Mouse (Mus musculus) limb, embryonic 10.5 days (tissue): ENCODE data around the gene Gzma. TPM values are rescaled to one million over a fixed set of nuclear protein-coding genes. Genes with fewer than 3 reads are reported as not detected.

Experiments
- DNase-seq: peaks from one replicate; pipeline ENCODE4 v3.0.0-alpha.2; 2017; ENCODE audit warnings: low spot score
- H3K27ac ChIP-seq: fragments of 300-500 bp; sonication (generic); 2 replicates; pipeline ENCODE4 v1.5.1; 2016; ENCODE audit warnings: mild to moderate bottlenecking
- H3K27me3 ChIP-seq: fragments of 300-500 bp; sonication (generic); 2 replicates; pipeline ENCODE4 v1.6.1; 2016; ENCODE audit warnings: low read depth, mild to moderate bottlenecking; ENCODE audit not compliant: poor library complexity, severe bottlenecking
- H3K36me3 ChIP-seq: fragments of 300-500 bp; sonication (generic); 2 replicates; pipeline ENCODE4 v1.6.1; 2016; ENCODE audit warnings: mild to moderate bottlenecking, moderate library complexity
- H3K4me1 ChIP-seq: fragments of 300-500 bp; sonication (generic); 2 replicates; pipeline ENCODE4 v1.6.1; 2016
- H3K4me3 ChIP-seq: fragments of 300-500 bp; sonication (generic); 2 replicates; pipeline ENCODE4 v1.5.1; 2016; ENCODE audit warnings: mild to moderate bottlenecking, moderate library complexity
- H3K9me3 ChIP-seq: fragments of 300-500 bp; sonication (generic); replicated peaks from 2 replicates; pipeline ENCODE4 v1.6.1; 2016; ENCODE audit warnings: mild to moderate bottlenecking
- WGBS: fragments of 180-500 bp; shearing (Covaris S2); methylation state at CpG from one replicate; pipeline ENCODE4 v1.1.7; 2016; 5-methylcytosine and 5-hydroxymethylcytosine counted together
- polyA plus RNA-seq: library from polyadenylated mRNA; unstranded; fragments of >200 nt; fragmentation: Nextera tagmentation; extraction: Ambion mirVana; gene quantifications from 2 replicates; pipeline ENCODE4 v1.2.1, GENCODE M21; 2016

Gzma gene
- not detected in 2 replicates for polyA plus RNA-seq

- no peak within 1 kb of the TSS for H3K27ac ChIP-seq
- H3K4me3 ChIP-seq, result no peak within 1 kb of the TSS
- WGBS, result 93% methylated on average over 6 of the region's 6 CpGs
- no peaks in the 10 kb centered on the region for H3K9me3 ChIP-seq
- no peaks in the 10 kb centered on the region for H3K36me3 ChIP-seq
- no peaks in the 10 kb centered on the region for H3K27me3 ChIP-seq
- DNase-seq, result no peak
- H3K4me1 ChIP-seq, result no peaks in the 10 kb centered on the region
Measured at GRCm38 (mm10) chr13:113100879-113101278, at the start of gene Gzma. Gzma (minus strand) TSS chr13:113100981.

GRCm38 (mm10) chr13:113139597-113139996 is 38.8 kb upstream of the Gzma start:
- Histone ChIP-seq H3K9me3 (no peaks in the 10 kb centered on the region), H3K4me3 (no peak overlapping the region), H3K27ac (no peak overlapping the region), H3K36me3 (no peaks in the 10 kb centered on the region), H3K4me1 (peaks cover 2% of the 10 kb centered on the region; the same call in 1 of the 2 replicates), H3K27me3 (no peaks in the 10 kb centered on the region)
- 94% methylated on average over 1 of the region's 1 CpGs for WGBS
- no peak for DNase-seq

- no peak overlapping the region for H3K27ac ChIP-seq
- no peaks in the 10 kb centered on the region for H3K27me3 ChIP-seq
- WGBS, result 98% methylated on average over 1 of the region's 1 CpGs
- peak; percentile 14 for DNase-seq
- H3K9me3 ChIP-seq, result no peaks in the 10 kb centered on the region
- no peak overlapping the region for H3K4me3 ChIP-seq
- H3K4me1 ChIP-seq, result no peaks in the 10 kb centered on the region
- no peaks in the 10 kb centered on the region for H3K36me3 ChIP-seq
Measured at GRCm38 (mm10) chr13:113129974-113130373, 29.2 kb upstream of the Gzma start.

- H3K36me3 ChIP-seq, result no peaks in the 10 kb centered on the region
- 90% methylated on average over 14 of the region's 14 CpGs for WGBS
- H3K27ac ChIP-seq, result no peak overlapping the region
- no peaks in the 10 kb centered on the region for H3K27me3 ChIP-seq
- no peaks in the 10 kb centered on the region for H3K9me3 ChIP-seq
- peaks cover 7% of the 10 kb centered on the region for H3K4me1 ChIP-seq
- DNase-seq, result no peak
- no peak overlapping the region for H3K4me3 ChIP-seq
Measured at GRCm38 (mm10) chr13:113121326-113121725, 20.5 kb upstream of the Gzma start.

GRCm38 (mm10) chr13:113120324-113121237 is 19.8 kb upstream of the Gzma start:
- H3K9me3 ChIP-seq, result no peaks in the 10 kb centered on the region
- no peaks in the 10 kb centered on the region for H3K27me3 ChIP-seq
- peaks cover 7% of the 10 kb centered on the region for H3K4me1 ChIP-seq
- no peaks in the 10 kb centered on the region for H3K36me3 ChIP-seq
- H3K27ac ChIP-seq, result no peak overlapping the region
- WGBS, result 92% methylated on average over 17 of the region's 17 CpGs
- H3K4me3 ChIP-seq, result no peak overlapping the region
- peak; percentile 21 for DNase-seq

- Histone ChIP-seq H3K36me3 (no peaks in the 10 kb centered on the region), H3K4me1 (peaks cover 4% of the 10 kb centered on the region), H3K27ac (no peak overlapping the region), H3K4me3 (no peak overlapping the region), H3K27me3 (no peaks in the 10 kb centered on the region), H3K9me3 (no peaks in the 10 kb centered on the region)
- DNase-seq, result no peak
- 99% methylated on average over 4 of the region's 4 CpGs for WGBS
Measured at GRCm38 (mm10) chr13:113118977-113119376, 18.2 kb upstream of the Gzma start.

- no peak for DNase-seq
- Histone ChIP-seq H3K4me3 (no peak overlapping the region), H3K4me1 (no peaks in the 10 kb centered on the region), H3K36me3 (no peaks in the 10 kb centered on the region), H3K9me3 (no peaks in the 10 kb centered on the region), H3K27me3 (no peaks in the 10 kb centered on the region), H3K27ac (no peak overlapping the region)
- 92% methylated on average over 10 of the region's 10 CpGs for WGBS
Measured at GRCm38 (mm10) chr13:113104759-113105158, 4.0 kb upstream of the Gzma start.

GRCm38 (mm10) chr13:113101804-113102203 is 1.0 kb upstream of the Gzma start:
- no peaks in the 10 kb centered on the region for H3K27me3 ChIP-seq
- H3K4me3 ChIP-seq, result no peak overlapping the region
- H3K9me3 ChIP-seq, result no peaks in the 10 kb centered on the region
- H3K27ac ChIP-seq, result no peak overlapping the region
- H3K36me3 ChIP-seq, result no peaks in the 10 kb centered on the region
- no peak for DNase-seq
- no peaks in the 10 kb centered on the region for H3K4me1 ChIP-seq
- 76% methylated on average over 10 of the region's 10 CpGs for WGBS

- H3K4me1 ChIP-seq, result no peaks in the 10 kb centered on the region
- no peak overlapping the region for H3K4me3 ChIP-seq
- H3K27me3 ChIP-seq, result no peaks in the 10 kb centered on the region
- no peaks in the 10 kb centered on the region for H3K9me3 ChIP-seq
- no peak overlapping the region for H3K27ac ChIP-seq
- DNase-seq, result no peak
- no peaks in the 10 kb centered on the region for H3K36me3 ChIP-seq
- 88% methylated on average over 2 of the region's 2 CpGs for WGBS
Measured at GRCm38 (mm10) chr13:113098406-113098805, 2.4 kb downstream of the Gzma start.

- WGBS, result 84% methylated on average over 3 of the region's 3 CpGs
- Histone ChIP-seq H3K36me3 (no peaks in the 10 kb centered on the region), H3K4me1 (no peaks in the 10 kb centered on the region), H3K9me3 (no peaks in the 10 kb centered on the region), H3K27ac (no peak overlapping the region), H3K27me3 (no peaks in the 10 kb centered on the region), H3K4me3 (no peak overlapping the region)
- no peak for DNase-seq
Measured at GRCm38 (mm10) chr13:113097011-113097410, 3.8 kb downstream of the Gzma start.

- no peak overlapping the region for H3K4me3 ChIP-seq
- H3K4me1 ChIP-seq, result no peaks in the 10 kb centered on the region
- no peaks in the 10 kb centered on the region for H3K27me3 ChIP-seq
- H3K36me3 ChIP-seq, result no peaks in the 10 kb centered on the region
- H3K9me3 ChIP-seq, result no peaks in the 10 kb centered on the region
- DNase-seq, result no peak
- H3K27ac ChIP-seq, result no peak overlapping the region
- 62% methylated on average over 1 of the region's 1 CpGs for WGBS
Measured at GRCm38 (mm10) chr13:113094618-113095017, 6.2 kb downstream of the Gzma start.

GRCm38 (mm10) chr13:113090489-113090888 is 10.3 kb downstream of the Gzma start:
- Histone ChIP-seq H3K9me3 (no peaks in the 10 kb centered on the region), H3K27me3 (no peaks in the 10 kb centered on the region), H3K4me1 (no peaks in the 10 kb centered on the region), H3K36me3 (no peaks in the 10 kb centered on the region), H3K4me3 (no peak overlapping the region), H3K27ac (no peak overlapping the region)
- no peak for DNase-seq
- WGBS, result 48% methylated on average over 8 of the region's 8 CpGs

- H3K36me3 ChIP-seq, result no peaks in the 10 kb centered on the region
- no peak overlapping the region for H3K4me3 ChIP-seq
- H3K4me1 ChIP-seq, result no peaks in the 10 kb centered on the region
- no peak for DNase-seq
- 78% methylated on average over 13 of the region's 13 CpGs for WGBS
- no peaks in the 10 kb centered on the region for H3K9me3 ChIP-seq
- no peaks in the 10 kb centered on the region for H3K27me3 ChIP-seq
- no peak overlapping the region for H3K27ac ChIP-seq
Measured at GRCm38 (mm10) chr13:113087226-113088017, 13.4 kb downstream of the Gzma start.
